Mouse (Mus musculus) forebrain, embryonic 14.5 days (tissue): ENCODE data around the gene Zbtb32. TPM values are rescaled to one million over a fixed set of nuclear protein-coding genes. Genes with fewer than 3 reads are reported as not detected.

Experiments
- ATAC-seq: fragments of 200-750 bp; cut with Nextera tagmentation; 2 replicates; pipeline ENCODE4 v1.8.0; 2017; ENCODE audit warnings: mild to moderate bottlenecking, moderate library complexity
- DNase-seq: peaks from one replicate; pipeline ENCODE4 v3.0.0-alpha.2; 2015; ENCODE audit warnings: low spot score
- H3K27ac ChIP-seq: fragments of 300-500 bp; sonication (generic); 2 replicates; pipeline ENCODE4 v1.5.1; 2014; ENCODE audit warnings: low read depth, mild to moderate bottlenecking, control low read depth, low read length, moderate library complexity
- H3K27me3 ChIP-seq: fragments of 300-500 bp; sonication (generic); replicated peaks from 2 replicates; pipeline ENCODE4 v1.6.1; 2014; ENCODE audit warnings: low read length, control low read depth, mixed read lengths; ENCODE audit not compliant: control insufficient read depth, insufficient read depth
- H3K36me3 ChIP-seq: fragments of 300-500 bp; sonication (generic); 2 replicates; pipeline ENCODE4 v1.6.1; 2014; ENCODE audit warnings: low read length, control low read depth; ENCODE audit not compliant: control insufficient read depth, insufficient read depth
- H3K4me1 ChIP-seq: fragments of 300-500 bp; sonication (generic); 2 replicates; pipeline ENCODE4 v1.6.1; 2014; ENCODE audit warnings: antibody characterized with exemption, low read length, control low read depth; ENCODE audit not compliant: control insufficient read depth, insufficient read depth
- H3K4me2 ChIP-seq: fragments of 300-500 bp; sonication (generic); 2 replicates; pipeline ENCODE4 v1.6.1; 2014; ENCODE audit warnings: mild to moderate bottlenecking, control low read depth, low read length
- H3K4me3 ChIP-seq: fragments of 300-500 bp; sonication (generic); 2 replicates; pipeline ENCODE4 v1.5.1; 2014; ENCODE audit warnings: low read depth, low read length, control low read depth
- H3K9ac ChIP-seq: fragments of 300-500 bp; sonication (generic); 2 replicates; pipeline ENCODE4 v1.6.1; 2014; ENCODE audit warnings: mild to moderate bottlenecking, low read length, control low read depth, moderate library complexity
- H3K9me3 ChIP-seq: fragments of 300-500 bp; sonication (generic); replicated peaks from 2 replicates; pipeline ENCODE4 v1.6.1; 2016; ENCODE audit warnings: low read length, control low read depth, mixed read lengths; ENCODE audit not compliant: control insufficient read depth
- WGBS: fragments of 180-500 bp; shearing (Covaris S2); extraction: QIAGEN DNeasy Blood & Tissue Kit; methylation state at CpG from one replicate; pipeline ENCODE4 v1.1.7; 2014; 5-methylcytosine and 5-hydroxymethylcytosine counted together
- polyA plus RNA-seq: library from polyadenylated mRNA; unstranded; fragments of >200 nt; fragmentation: Nextera tagmentation; extraction: Ambion mirVana; gene quantifications from 2 replicates; pipeline ENCODE4 v1.2.1, GENCODE M21; 2014

The Zbtb32 gene
- polyA plus RNA-seq, 1 experiment from 2014 or later: 0.34 TPM

GRCm38 (mm10) chr7:30566033-30566432 lies 32.7 kb downstream of the Zbtb32 start:
- no peak overlapping the region for H3K9ac ChIP-seq
- H3K27ac ChIP-seq: no peak overlapping the region
- peaks cover 67% of the 10 kb centered on the region for H3K36me3 ChIP-seq
- ATAC-seq: no peak
- no peaks in the 10 kb centered on the region for H3K9me3 ChIP-seq
- WGBS: 91% methylated on average over 9 of the region's 9 CpGs
- DNase-seq: no peak
- H3K4me2 ChIP-seq: no peak overlapping the region
- H3K27me3 ChIP-seq: no peaks in the 10 kb centered on the region
- H3K4me1 ChIP-seq: peaks cover 4% of the 10 kb centered on the region; the same call in 1 of the 2 replicates
- H3K4me3 ChIP-seq: no peak overlapping the region

- Histone ChIP-seq H3K9me3 (no peaks in the 10 kb centered on the region), H3K36me3 (peaks cover 57% of the 10 kb centered on the region), H3K4me2 (peak within 1 kb of the TSS; percentile 71; the same call in 1 of the 2 replicates), H3K4me1 (peaks cover 4% of the 10 kb centered on the region; the same call in 1 of the 2 replicates), H3K27me3 (no peaks in the 10 kb centered on the region), H3K9ac (no peak within 1 kb of the TSS), H3K4me3 (no peak within 1 kb of the TSS), H3K27ac (no peak within 1 kb of the TSS)
- DNase-seq: no peak
- no peak for ATAC-seq
- 95% methylated on average over 12 of the region's 12 CpGs for WGBS
Observed at GRCm38 (mm10) chr7:30564970-30565571, 33.6 kb downstream of the Zbtb32 start, which contains the start of gene Igflr1. Gene Igflr1 (plus strand): TSS chr7:30565427.

GRCm38 (mm10) chr7:30563906-30564280 lies 34.8 kb downstream of the Zbtb32 start:
- Histone ChIP-seq H3K4me3 (peak overlapping the region; percentile 76), H3K27me3 (no peaks in the 10 kb centered on the region), H3K9ac (peak overlapping the region; percentile 76), H3K27ac (0 out of 2 replicates have a peak overlapping the region, but pooled peaks have one; percentile 91), H3K36me3 (peaks cover 46% of the 10 kb centered on the region), H3K4me1 (peaks cover 5% of the 10 kb centered on the region), H3K4me2 (peak overlapping the region; percentile 71), H3K9me3 (no peaks in the 10 kb centered on the region)
- WGBS: 22% methylated on average over 6 of the region's 6 CpGs
- ATAC-seq (no peak), DNase-seq (no peak)

GRCm38 (mm10) chr7:30563117-30563905 lies 35.4 kb downstream of the Zbtb32 start, which contains the start of the genes U2af1l4, Gm49396 and Psenen:
Gene U2af1l4 (plus strand): TSS chr7:30563301.
Gene Gm49396 (plus strand): TSS chr7:30563344.
Gene Psenen (minus strand): TSS chr7:30563627.
- Histone ChIP-seq H3K4me2 (peak within 1 kb of the TSS; percentile 79), H3K9ac (peak within 1 kb of the TSS; percentile 76), H3K9me3 (no peaks in the 10 kb centered on the region), H3K27ac (peak within 1 kb of the TSS; percentile 91), H3K4me3 (peak within 1 kb of the TSS; percentile 76), H3K27me3 (no peaks in the 10 kb centered on the region), H3K4me1 (peaks cover 11% of the 10 kb centered on the region), H3K36me3 (peaks cover 40% of the 10 kb centered on the region)
- ATAC-seq (peak; percentile 90), DNase-seq (peak; percentile 100)
- WGBS: under 1% methylated on average over 45 of the region's 45 CpGs

- Histone ChIP-seq H3K36me3 (peaks cover 35% of the 10 kb centered on the region), H3K4me3 (peak overlapping the region; percentile 76), H3K27ac (no peak overlapping the region), H3K27me3 (no peaks in the 10 kb centered on the region), H3K4me1 (peaks cover 13% of the 10 kb centered on the region), H3K9ac (peak overlapping the region; percentile 61), H3K9me3 (no peaks in the 10 kb centered on the region), H3K4me2 (peak overlapping the region; percentile 79)
- ATAC-seq: peak; percentile 11
- 1% methylated on average over 27 of the region's 27 CpGs for WGBS
- peak; percentile 20 for DNase-seq
Observed at GRCm38 (mm10) chr7:30562526-30563116, 36.1 kb downstream of the Zbtb32 start.

GRCm38 (mm10) chr7:30560296-30560695 lies 38.4 kb downstream of the Zbtb32 start:
- Histone ChIP-seq H3K9me3 (no peaks in the 10 kb centered on the region), H3K4me2 (no peak overlapping the region), H3K27ac (no peak overlapping the region), H3K4me1 (peaks cover 13% of the 10 kb centered on the region), H3K4me3 (no peak overlapping the region), H3K9ac (no peak overlapping the region), H3K27me3 (no peaks in the 10 kb centered on the region), H3K36me3 (peaks cover 34% of the 10 kb centered on the region)
- DNase-seq (no peak), ATAC-seq (no peak)
- WGBS: 69% methylated on average over 2 of the region's 2 CpGs

- H3K36me3 ChIP-seq: peaks cover 34% of the 10 kb centered on the region
- H3K4me2 ChIP-seq: peak within 1 kb of the TSS; percentile 98
- no peaks in the 10 kb centered on the region for H3K9me3 ChIP-seq
- DNase-seq (peak; percentile 99), ATAC-seq (peak; percentile 88)
- WGBS: under 1% methylated on average over 20 of the region's 20 CpGs
- H3K4me3 ChIP-seq: peak within 1 kb of the TSS; percentile 62
- no peaks in the 10 kb centered on the region for H3K27me3 ChIP-seq
- H3K9ac ChIP-seq: peak within 1 kb of the TSS; percentile 77
- no peak within 1 kb of the TSS; the same call in 1 of the 2 replicates for H3K27ac ChIP-seq
- peaks cover 13% of the 10 kb centered on the region for H3K4me1 ChIP-seq
Observed at GRCm38 (mm10) chr7:30559443-30559954, 39.2 kb downstream of the Zbtb32 start, which contains the start of gene Lin37. Gene Lin37 (minus strand): TSS chr7:30559838.

GRCm38 (mm10) chr7:30558656-30559442 lies 39.9 kb downstream of the Zbtb32 start:
- no peak overlapping the region; the same call in 1 of the 2 replicates for H3K27ac ChIP-seq
- peaks cover 12% of the 10 kb centered on the region for H3K4me1 ChIP-seq
- H3K27me3 ChIP-seq: no peaks in the 10 kb centered on the region
- H3K9ac ChIP-seq: peak overlapping the region; percentile 77
- peak overlapping the region; percentile 98 for H3K4me2 ChIP-seq
- no peaks in the 10 kb centered on the region for H3K9me3 ChIP-seq
- peak overlapping the region; percentile 62 for H3K4me3 ChIP-seq
- WGBS: 16% methylated on average over 12 of the region's 12 CpGs
- DNase-seq (no peak), ATAC-seq (no peak)
- H3K36me3 ChIP-seq: peaks cover 39% of the 10 kb centered on the region
